23 mouse cellular contexts compared by ENCODE assay signal in the genomic region with DNA sequence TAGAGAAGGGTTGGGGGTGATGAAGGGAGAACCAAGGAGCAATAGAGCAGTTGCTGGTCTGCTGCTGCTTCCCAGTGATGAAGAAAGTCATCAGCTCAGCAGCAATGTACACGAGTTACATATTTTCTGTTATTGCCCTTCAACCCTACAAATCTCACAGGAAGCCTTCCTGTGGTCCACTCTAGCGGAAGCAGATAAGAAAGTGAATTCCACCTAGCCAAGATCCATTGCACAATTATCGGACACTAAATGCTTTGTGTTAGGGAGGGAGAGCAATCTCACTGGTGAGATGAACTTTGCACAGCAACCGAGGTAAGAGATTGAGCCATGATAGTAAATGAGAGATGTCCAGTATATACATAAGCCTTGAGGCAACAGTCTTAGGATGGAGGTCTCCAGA. TPM values are rescaled to one million over a fixed set of nuclear protein-coding genes. Genes with fewer than 3 reads are reported as not detected.
DNase-seq lines count a peak whose midpoint lies in the region; ATAC-seq and TF ChIP-seq lines count a peak whose summit lies in the region.
"Had no signal": no experiment of that assay in that cellular context is flagged by ENCODE, and none has a peak within 500 bp of the region (broad histone marks: within the 10 kb centered on the region; RNA-seq: fewer than 3 reads in every experiment).

No protein-coding gene starts in this region.

- 70% methylated on average over 4 of the region's 4 CpGs for WGBS in intestine, embryonic 16.5 days
- 60% methylated on average over 4 of the region's 4 CpGs for WGBS in intestine, embryonic 15.5 days
- WGBS in intestine, postnatal 0 days = 36% methylated on average over 4 of the region's 4 CpGs
- 87% methylated on average over 4 of the region's 4 CpGs for WGBS in hindbrain, embryonic 14.5 days

- intact Hi-C loops in heart, postnatal 10 days (cut with DNase I) = no loop called here

- no peaks in the 10 kb centered on the region for H3K36me3 ChIP-seq in intestine, embryonic 16.5 days (ENCODE audit: control insufficient read depth, insufficient read depth, low read length)
- no peaks in the 10 kb centered on the region for H3K36me3 ChIP-seq in intestine, embryonic 15.5 days
- no peaks in the 10 kb centered on the region for H3K36me3 ChIP-seq in intestine, postnatal 0 days (ENCODE audit: control insufficient read depth, insufficient read depth)
- H3K36me3 ChIP-seq in hindbrain, embryonic 14.5 days (replicated peaks; ENCODE audit: control insufficient read depth, insufficient read depth) = no peaks in the 10 kb centered on the region
- H3K36me3 ChIP-seq: embryonic facial prominence, embryonic 13.5 days; embryonic facial prominence, embryonic 15.5 days; forebrain, embryonic 10.5 days; forebrain, embryonic 12.5 days had no signal

- peaks cover 11% of the 10 kb centered on the region for H3K4me1 ChIP-seq in intestine, embryonic 16.5 days (ENCODE audit: control insufficient read depth, insufficient read depth, low read length)
- peaks cover 6% of the 10 kb centered on the region; the same call in 1 of the 2 replicates for H3K4me1 ChIP-seq in intestine, embryonic 15.5 days (replicated peaks)
- peaks cover 10% of the 10 kb centered on the region; the same call in 1 of the 2 replicates for H3K4me1 ChIP-seq in intestine, postnatal 0 days (replicated peaks; ENCODE audit: control insufficient read depth, insufficient read depth, low read length)
- H3K4me1 ChIP-seq in hindbrain, embryonic 14.5 days (replicated peaks; ENCODE audit: control insufficient read depth, insufficient read depth, low read length) = no peaks in the 10 kb centered on the region
- H3K4me1 ChIP-seq: embryonic facial prominence, embryonic 13.5 days; embryonic facial prominence, embryonic 15.5 days; forebrain, embryonic 10.5 days; forebrain, embryonic 12.5 days had no signal

- no peak overlapping the region for H3K4me3 ChIP-seq in intestine, embryonic 16.5 days (ENCODE audit: low read length)
- no peak overlapping the region for H3K4me3 ChIP-seq in intestine, embryonic 15.5 days (replicated peaks)
- no peak overlapping the region for H3K4me3 ChIP-seq in intestine, postnatal 0 days (ENCODE audit: low read depth, low read length)
- no peak overlapping the region for H3K4me3 ChIP-seq in hindbrain, embryonic 14.5 days (replicated peaks; ENCODE audit: low read length)
- H3K4me3 ChIP-seq: embryonic facial prominence, embryonic 13.5 days; embryonic facial prominence, embryonic 15.5 days; erythroblast, embryonic 14.5 days; forebrain, embryonic 10.5 days; forebrain, embryonic 12.5 days had no signal

- H3K27ac ChIP-seq in intestine, embryonic 16.5 days (ENCODE audit: low read length) = no peak overlapping the region
- H3K27ac ChIP-seq in intestine, embryonic 15.5 days = no peak overlapping the region
- no peak overlapping the region for H3K27ac ChIP-seq in intestine, postnatal 0 days (ENCODE audit: low read depth, low read length)
- no peak overlapping the region for H3K27ac ChIP-seq in hindbrain, embryonic 14.5 days
- H3K27ac ChIP-seq: embryonic facial prominence, embryonic 13.5 days; embryonic facial prominence, embryonic 15.5 days; forebrain, embryonic 10.5 days; forebrain, embryonic 12.5 days had no signal

- DNase-seq in 416B (ENCODE audit: low read depth) = peak; percentile 93
- DNase-seq in hindbrain, embryonic 14.5 days (ENCODE audit: low spot score) = no peak
- DNase-seq in heart, postnatal 10 days = no peak
- DNase-seq: adrenal gland, adult 2 months; adrenal gland, postnatal 10 days; adrenal gland, postnatal 25 days; cerebellum, adult 11 months; cerebellum, adult 18-20 months; cerebellum, adult 8-10 months; cerebellum, adult 9-11 months; cerebellum, postnatal 14 days; cerebellum, postnatal 36 days; embryo, embryonic 11 days had no signal

- H3K4me2 ChIP-seq in intestine, embryonic 16.5 days (ENCODE audit: low read depth, low read length) = no peak overlapping the region
- H3K4me2 ChIP-seq in intestine, embryonic 15.5 days (replicated peaks) = no peak overlapping the region
- H3K4me2 ChIP-seq in intestine, postnatal 0 days (replicated peaks; ENCODE audit: low read depth) = no peak overlapping the region
- H3K4me2 ChIP-seq in hindbrain, embryonic 14.5 days (replicated peaks) = no peak overlapping the region
- H3K4me2 ChIP-seq: embryonic facial prominence, embryonic 13.5 days; embryonic facial prominence, embryonic 15.5 days; forebrain, embryonic 12.5 days had no signal

- TF ChIP-seq CTCF in intestine, postnatal 0 days (IDR thresholded peaks at IDR 0.05; ENCODE audit: low read depth) = no peak

- no peak overlapping the region for H3K9ac ChIP-seq in intestine, embryonic 16.5 days (ENCODE audit: low read depth, low read length)
- H3K9ac ChIP-seq in intestine, embryonic 15.5 days = no peak overlapping the region
- H3K9ac ChIP-seq in intestine, postnatal 0 days (ENCODE audit: low read depth, low read length) = no peak overlapping the region
- no peak overlapping the region for H3K9ac ChIP-seq in hindbrain, embryonic 14.5 days
- H3K9ac ChIP-seq: embryonic facial prominence, embryonic 13.5 days; embryonic facial prominence, embryonic 15.5 days; forebrain, embryonic 12.5 days had no signal

- no peaks in the 10 kb centered on the region for H3K27me3 ChIP-seq in intestine, embryonic 16.5 days (replicated peaks; ENCODE audit: control insufficient read depth, insufficient read depth, low read length)
- H3K27me3 ChIP-seq in intestine, embryonic 15.5 days (replicated peaks) = no peaks in the 10 kb centered on the region
- H3K27me3 ChIP-seq in intestine, postnatal 0 days (replicated peaks; ENCODE audit: control insufficient read depth, insufficient read depth, low read length) = no peaks in the 10 kb centered on the region
- H3K27me3 ChIP-seq in hindbrain, embryonic 14.5 days (ENCODE audit: control insufficient read depth, insufficient read depth, low read length) = no peaks in the 10 kb centered on the region
- H3K27me3 ChIP-seq: embryonic facial prominence, embryonic 13.5 days; embryonic facial prominence, embryonic 15.5 days; forebrain, embryonic 12.5 days had no signal

- ATAC-seq in intestine, embryonic 16.5 days = peak; percentile 65
- ATAC-seq in intestine, embryonic 15.5 days = no peak
- peak; percentile 53 for ATAC-seq in intestine, postnatal 0 days
- no peak for ATAC-seq in hindbrain, embryonic 14.5 days (ENCODE audit: low FRiP score)
- ATAC-seq: forebrain, embryonic 14.5 days; forebrain, embryonic 16.5 days had no signal

- H3K9me3 ChIP-seq in intestine, embryonic 16.5 days (ENCODE audit: control insufficient read depth, low read length) = no peaks in the 10 kb centered on the region
- H3K9me3 ChIP-seq in intestine, embryonic 15.5 days = no peaks in the 10 kb centered on the region
- H3K9me3 ChIP-seq in intestine, postnatal 0 days (ENCODE audit: control insufficient read depth) = no peaks in the 10 kb centered on the region
- H3K9me3 ChIP-seq in hindbrain, embryonic 14.5 days (ENCODE audit: control insufficient read depth, low read length) = no peaks in the 10 kb centered on the region
- H3K9me3 ChIP-seq: embryonic facial prominence, embryonic 13.5 days; embryonic facial prominence, embryonic 15.5 days; forebrain, embryonic 10.5 days; forebrain, embryonic 12.5 days had no signal

RNA-seq across cellular contexts. Expression of a gene that starts 17.6 kb away (rescaled TPM):
- 6.1 and 7.5 TPM in 2 replicates for polyA plus RNA-seq in intestine, embryonic 16.5 days (2015; fragmentation: Nextera tagmentation; extraction: Ambion mirVana)
- 20.1 and 24.7 TPM in 2 replicates for polyA plus RNA-seq in intestine, embryonic 15.5 days (2015; fragmentation: Nextera tagmentation; extraction: Ambion mirVana)
- 20.6 and 23.1 TPM in 2 replicates for polyA plus RNA-seq in intestine, postnatal 0 days (2015; fragmentation: Nextera tagmentation; extraction: Ambion mirVana)
- 54.9 and 68.9 TPM in 2 replicates for polyA plus RNA-seq in hindbrain, embryonic 14.5 days (2014; fragmentation: Nextera tagmentation; extraction: Ambion mirVana)
- total RNA-seq in heart, postnatal 10 days (2021) = 10 to 100 TPM; 38.7 to 44.9 TPM

Comparison
In these comparisons a context has a peak if more than half of its experiments do, and no peak if none do; other contexts are left out.
1. ATAC-seq: peak in intestine, embryonic 16.5 days (single experiment) and intestine, postnatal 0 days (single experiment); none in intestine, embryonic 15.5 days (single experiment) and hindbrain, embryonic 14.5 days (single experiment).